Mouse (Mus musculus) inflammation-experienced regulatory T-cells, adult 16 weeks (primary cell): ENCODE measurements around the gene Nlrx1. TPM values are rescaled to one million over a fixed set of nuclear protein-coding genes. Genes with fewer than 3 reads are reported as not detected.

ENCODE experiments used
- polyA plus RNA-seq: library from polyadenylated mRNA; unstranded; fragments of 100-300 nt; shearing (Covaris generic); gene quantifications from one replicate; pipeline ENCODE4 v1.2.1, GENCODE M21; 2017

Nlrx1 gene
- 12.4 TPM for polyA plus RNA-seq

GRCm38 (mm10) chr9:44268432-44268831 is at the start of gene Nlrx1:
Gene Nlrx1, minus strand, starts transcription at chr9:44268599.

GRCm38 (mm10) chr9:44305466-44306079 is 37.2 kb upstream of the Nlrx1 start, which contains the start of gene Hinfp:
Gene Hinfp, minus strand, starts transcription at chr9:44305671.

DNA sequence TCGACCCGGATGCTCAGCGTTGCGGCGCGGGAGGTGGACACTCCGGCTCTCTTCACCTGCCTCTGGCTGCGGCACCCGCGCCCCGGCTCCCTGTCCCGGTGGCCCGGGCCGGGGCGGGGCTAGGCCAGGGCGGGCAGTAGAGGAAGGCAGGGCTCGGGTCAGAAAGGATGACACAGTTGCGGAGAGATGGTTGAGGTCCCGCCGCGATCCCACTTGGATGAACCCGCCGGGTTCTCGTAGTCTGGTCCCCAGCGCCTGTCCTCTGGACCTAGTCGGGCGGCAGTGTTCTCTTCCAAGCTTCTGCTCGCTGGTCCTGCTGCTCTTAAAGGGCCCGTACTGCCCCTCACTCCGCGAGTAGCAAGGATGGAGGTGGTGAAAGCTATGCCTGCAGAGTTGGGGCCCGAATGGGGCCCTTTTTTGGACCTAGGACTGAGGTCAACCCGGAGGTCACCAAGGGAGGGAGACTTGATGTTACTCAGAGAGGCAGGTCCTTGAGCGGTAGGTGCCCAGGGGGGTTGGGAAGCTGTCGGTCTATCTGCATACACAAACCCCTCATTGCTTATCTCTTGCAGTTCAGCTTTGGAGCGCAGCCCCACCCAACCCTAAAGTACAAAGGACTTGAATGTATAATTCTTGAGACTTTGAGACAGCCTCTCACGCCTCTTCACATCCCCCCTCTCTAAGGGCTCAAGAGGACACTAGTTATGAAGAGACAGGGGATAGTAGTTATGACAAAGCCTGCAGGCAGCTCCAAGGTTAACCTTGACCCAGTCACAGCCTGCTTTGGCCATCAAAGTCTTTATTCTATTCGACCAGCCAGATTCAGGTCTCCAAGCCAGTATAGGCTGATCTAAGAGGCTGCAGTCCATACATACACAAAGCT is 19.9 kb upstream of the Nlrx1 start, which contains the start of gene Abcg4:
Gene Abcg4 (minus strand): TSS at position 540 of the 883 bp plus-strand sequence.

GRCm38 (mm10) chr9:44251314-44251713 is 17.1 kb downstream of the Nlrx1 start, which contains the start of gene Pdzd3:
Gene Pdzd3, minus strand, starts transcription at chr9:44251471.

GRCm38 (mm10) chr9:44240399-44240798 is 28.0 kb downstream of the Nlrx1 start, which contains the start of gene Ccdc153:
Gene Ccdc153, plus strand, starts transcription at chr9:44240676.

DNA sequence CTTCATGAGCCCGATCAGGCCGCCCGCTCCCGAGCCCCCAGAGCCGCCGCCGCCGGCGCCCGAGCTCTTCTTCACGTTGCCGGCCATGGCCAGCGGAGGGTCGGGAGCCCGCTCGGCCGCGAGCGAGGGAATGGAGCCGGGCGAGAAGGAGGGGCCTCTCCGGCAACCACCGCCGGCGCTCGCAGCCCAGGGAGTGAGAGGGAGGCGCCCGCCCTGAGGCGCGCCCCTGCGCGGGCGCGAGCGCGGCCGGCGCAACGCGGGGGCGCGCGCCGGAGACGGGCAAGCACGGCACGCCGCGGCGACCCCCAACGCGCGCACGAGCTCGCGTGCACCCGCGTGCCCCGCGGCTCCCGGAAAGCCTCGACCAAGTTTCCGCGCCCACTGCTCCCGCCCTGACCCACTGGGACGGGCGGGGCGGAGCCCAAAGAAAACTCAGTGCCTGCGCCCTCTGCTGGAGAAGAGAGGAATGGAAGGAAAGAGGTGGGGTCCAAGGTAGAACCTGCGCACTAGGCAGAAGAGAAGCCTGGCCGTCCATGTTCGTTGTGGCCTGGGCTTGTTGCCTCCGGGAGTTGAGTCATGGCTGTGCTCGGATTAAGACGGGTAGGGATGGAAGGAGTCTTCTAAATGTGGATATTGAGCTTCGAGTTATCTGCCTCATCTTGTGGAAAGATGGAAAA is 34.5 kb downstream of the Nlrx1 start, which contains the start of gene Cbl:
Gene Cbl (minus strand): TSS at position 248 of the 677 bp plus-strand sequence.

Other genes starting within 250 kb of the Nlrx1 start
- 134 TPM for gene Thy1, start 225.2 kb downstream of the Nlrx1 start, polyA plus RNA-seq
- gene Usp2, start 201.6 kb downstream of the Nlrx1 start, polyA plus RNA-seq, result 2.8 TPM
- gene Mfrp, start 166.9 kb downstream of the Nlrx1 start, polyA plus RNA-seq, result 0.40 TPM
- gene C1qtnf5, start 161.4 kb downstream of the Nlrx1 start, polyA plus RNA-seq, result not detected
- gene Gm49380, start 155.1 kb downstream of the Nlrx1 start, polyA plus RNA-seq, result not detected
- 16.8 TPM for gene Rnf26, start 155.1 kb downstream of the Nlrx1 start, polyA plus RNA-seq
- 0.35 TPM for gene Mcam, start 134.1 kb downstream of the Nlrx1 start, polyA plus RNA-seq
- 37.6 TPM for gene Cbl, start 34.5 kb downstream of the Nlrx1 start, polyA plus RNA-seq
- gene Ccdc153, start 27.9 kb downstream of the Nlrx1 start, polyA plus RNA-seq, result not detected
- gene Pdzd3, start 17.1 kb downstream of the Nlrx1 start, polyA plus RNA-seq, result 0.22 TPM
- gene Abcg4, start 20.0 kb upstream of the Nlrx1 start, polyA plus RNA-seq, result 0.26 TPM
- gene Hinfp, start 37.1 kb upstream of the Nlrx1 start, polyA plus RNA-seq, result 34.6 TPM
- 10.5 TPM for gene C2cd2l, start 51.7 kb upstream of the Nlrx1 start, polyA plus RNA-seq
- gene Dpagt1, start 57.4 kb upstream of the Nlrx1 start, polyA plus RNA-seq, result 26.9 TPM
- 32.6 TPM for gene H2afx, start 66.1 kb upstream of the Nlrx1 start, polyA plus RNA-seq
- 31.2 TPM for gene Hmbs, start 75.6 kb upstream of the Nlrx1 start, polyA plus RNA-seq
- 88.4 TPM for gene Vps11, start 93.1 kb upstream of the Nlrx1 start, polyA plus RNA-seq
- gene Hyou1, start 110.9 kb upstream of the Nlrx1 start, polyA plus RNA-seq, result 27.5 TPM
- 36.2 TPM for gene Slc37a4, start 128.3 kb upstream of the Nlrx1 start, polyA plus RNA-seq
- 1,500 TPM for gene Rps25, start 138.5 kb upstream of the Nlrx1 start, polyA plus RNA-seq
- gene Trappc4, start 139.0 kb upstream of the Nlrx1 start, polyA plus RNA-seq, result 141 TPM
- gene Ccdc84, start 150.0 kb upstream of the Nlrx1 start, polyA plus RNA-seq, result 67.9 TPM
- 0.20 TPM for gene Foxr1, start 172.5 kb upstream of the Nlrx1 start, polyA plus RNA-seq
- not detected for gene Upk2, start 186.4 kb upstream of the Nlrx1 start, polyA plus RNA-seq
- 7.2 TPM for gene Bcl9l, start 214.2 kb upstream of the Nlrx1 start, polyA plus RNA-seq